Mouse (Mus musculus) heart, embryonic 12.5 days (tissue): ENCODE measurements around the gene Arid3b. TPM values are rescaled to one million over a fixed set of nuclear protein-coding genes. Genes with fewer than 3 reads are reported as not detected.

ENCODE experiments used
- ATAC-seq: fragments of 200-750 bp; cut with Nextera tagmentation; 2 replicates; pipeline ENCODE4 v1.8.0; 2017; ENCODE audit warnings: moderate TSS enrichment, moderate library complexity; ENCODE audit not compliant: insufficient number of reproducible peaks, low FRiP score
- H3K27ac ChIP-seq: fragments of 300-500 bp; sonication (generic); 2 replicates; pipeline ENCODE4 v1.5.1; 2016; ENCODE audit warnings: mild to moderate bottlenecking, moderate library complexity; ENCODE audit not compliant: poor library complexity, severe bottlenecking
- H3K27me3 ChIP-seq: fragments of 300-500 bp; sonication (generic); replicated peaks from 2 replicates; pipeline ENCODE4 v1.6.1; 2016; ENCODE audit warnings: mild to moderate bottlenecking, moderate library complexity
- H3K36me3 ChIP-seq: fragments of 300-500 bp; sonication (generic); 2 replicates; pipeline ENCODE4 v1.6.1; 2016; ENCODE audit warnings: mild to moderate bottlenecking, moderate library complexity
- H3K4me1 ChIP-seq: fragments of 300-500 bp; sonication (generic); replicated peaks from 2 replicates; pipeline ENCODE4 v1.6.1; 2016; ENCODE audit warnings: mild to moderate bottlenecking
- H3K4me2 ChIP-seq: fragments of 300-500 bp; sonication (generic); 2 replicates; pipeline ENCODE4 v1.6.1; 2016; ENCODE audit warnings: mild to moderate bottlenecking, moderate library complexity
- H3K4me3 ChIP-seq: fragments of 300-500 bp; sonication (generic); 2 replicates; pipeline ENCODE4 v1.5.1; 2016; ENCODE audit warnings: mild to moderate bottlenecking
- H3K9ac ChIP-seq: fragments of 300-500 bp; sonication (generic); 2 replicates; pipeline ENCODE4 v1.6.1; 2016; ENCODE audit warnings: mild to moderate bottlenecking, moderate library complexity
- H3K9me3 ChIP-seq: fragments of 300-500 bp; sonication (generic); replicated peaks from 2 replicates; pipeline ENCODE4 v1.6.1; 2016; ENCODE audit warnings: mild to moderate bottlenecking, moderate library complexity
- WGBS: fragments of 180-500 bp; shearing (Covaris S2); methylation state at CpG from one replicate; pipeline ENCODE4 v1.1.7; 2016; 5-methylcytosine and 5-hydroxymethylcytosine counted together
- polyA plus RNA-seq: library from polyadenylated mRNA; unstranded; fragments of >200 nt; fragmentation: Nextera tagmentation; extraction: Ambion mirVana; gene quantifications from 2 replicates; pipeline ENCODE4 v1.2.1, GENCODE M21; 2016

Arid3b gene
- polyA plus RNA-seq, 1 experiment from 2014 or later = 27.0 TPM

- Histone ChIP-seq H3K9me3 (no peaks in the 10 kb centered on the region), H3K4me3 (no peak overlapping the region), H3K27ac (no peak overlapping the region), H3K36me3 (0 out of 2 replicates have a peak, but pooled peaks cover 3% of the 10 kb centered on the region), H3K4me1 (peaks cover 52% of the 10 kb centered on the region), H3K9ac (no peak overlapping the region), H3K27me3 (no peaks in the 10 kb centered on the region), H3K4me2 (no peak overlapping the region)
- 87% methylated on average over 1 of the region's 1 CpGs for WGBS
- no peak for ATAC-seq
Measured at GRCm38 (mm10) chr9:57823397-57823796, 13.2 kb downstream of the Arid3b start.

GRCm38 (mm10) chr9:57822812-57823211, 13.8 kb downstream of the Arid3b start:
- Histone ChIP-seq H3K9ac (no peak overlapping the region), H3K9me3 (no peaks in the 10 kb centered on the region), H3K27ac (no peak overlapping the region), H3K4me2 (peak overlapping the region; percentile 28), H3K36me3 (0 out of 2 replicates have a peak, but pooled peaks cover 3% of the 10 kb centered on the region), H3K4me1 (peaks cover 53% of the 10 kb centered on the region), H3K27me3 (no peaks in the 10 kb centered on the region), H3K4me3 (no peak overlapping the region)
- ATAC-seq = no peak
- WGBS = 56% methylated on average over 13 of the region's 13 CpGs

GRCm38 (mm10) chr9:57820186-57821080, 16.2 kb downstream of the Arid3b start:
- 38% methylated on average over 16 of the region's 16 CpGs for WGBS
- peak overlapping the region; percentile 53 for H3K9ac ChIP-seq
- H3K36me3 ChIP-seq = no peaks in the 10 kb centered on the region
- no peaks in the 10 kb centered on the region for H3K9me3 ChIP-seq
- peaks cover 62% of the 10 kb centered on the region for H3K4me1 ChIP-seq
- H3K4me2 ChIP-seq = peak overlapping the region; percentile 33; the same call in 1 of the 2 replicates
- ATAC-seq = no peak
- no peak overlapping the region for H3K4me3 ChIP-seq
- peak overlapping the region; percentile 60; the same call in 1 of the 2 replicates for H3K27ac ChIP-seq
- no peaks in the 10 kb centered on the region for H3K27me3 ChIP-seq

- H3K9me3 ChIP-seq = no peaks in the 10 kb centered on the region
- peak overlapping the region; percentile 92 for H3K27ac ChIP-seq
- H3K4me1 ChIP-seq = peaks cover 88% of the 10 kb centered on the region
- peak overlapping the region; percentile 27; the same call in 1 of the 2 replicates for H3K4me3 ChIP-seq
- H3K27me3 ChIP-seq = no peaks in the 10 kb centered on the region
- ATAC-seq = peak; percentile 55; the same call in 1 of the 2 replicates
- H3K4me2 ChIP-seq = peak overlapping the region; percentile 64
- H3K9ac ChIP-seq = peak overlapping the region; percentile 52; the same call in 1 of the 2 replicates
- WGBS = 11% methylated on average over 6 of the region's 6 CpGs
- no peaks in the 10 kb centered on the region for H3K36me3 ChIP-seq
Measured at GRCm38 (mm10) chr9:57817220-57817667, 19.3 kb downstream of the Arid3b start.

GRCm38 (mm10) chr9:57814866-57815265, 21.7 kb downstream of the Arid3b start:
- Histone ChIP-seq H3K4me3 (no peak overlapping the region), H3K9ac (no peak overlapping the region), H3K4me2 (no peak overlapping the region), H3K27me3 (no peaks in the 10 kb centered on the region), H3K4me1 (peaks cover 91% of the 10 kb centered on the region), H3K36me3 (no peaks in the 10 kb centered on the region), H3K27ac (no peak overlapping the region; the same call in 1 of the 2 replicates), H3K9me3 (no peaks in the 10 kb centered on the region)
- 23% methylated on average over 3 of the region's 3 CpGs for WGBS
- no peak for ATAC-seq

- 39% methylated on average over 1 of the region's 1 CpGs for WGBS
- Histone ChIP-seq H3K36me3 (peaks cover 7% of the 10 kb centered on the region; the same call in 1 of the 2 replicates), H3K4me1 (peaks cover 94% of the 10 kb centered on the region), H3K27me3 (no peaks in the 10 kb centered on the region), H3K27ac (peak overlapping the region; percentile 52; the same call in 1 of the 2 replicates), H3K4me2 (peak overlapping the region; percentile 29; the same call in 1 of the 2 replicates), H3K4me3 (no peak overlapping the region), H3K9me3 (no peaks in the 10 kb centered on the region), H3K9ac (no peak overlapping the region)
- no peak for ATAC-seq
Measured at GRCm38 (mm10) chr9:57814014-57814413, 22.6 kb downstream of the Arid3b start.

- H3K9ac ChIP-seq = 0 out of 2 replicates have a peak overlapping the region, but pooled peaks have one; percentile 29
- peaks cover 93% of the 10 kb centered on the region for H3K4me1 ChIP-seq
- H3K36me3 ChIP-seq = peaks cover 7% of the 10 kb centered on the region; the same call in 1 of the 2 replicates
- no peak overlapping the region for H3K4me2 ChIP-seq
- H3K9me3 ChIP-seq = no peaks in the 10 kb centered on the region
- ATAC-seq = 0 out of 2 replicates have a peak, but pooled peaks have one; percentile 18
- WGBS = 23% methylated on average over 8 of the region's 8 CpGs
- H3K4me3 ChIP-seq = no peak overlapping the region
- H3K27me3 ChIP-seq = no peaks in the 10 kb centered on the region
- peak overlapping the region; percentile 67 for H3K27ac ChIP-seq
Measured at GRCm38 (mm10) chr9:57811793-57812733, 24.5 kb downstream of the Arid3b start.

GRCm38 (mm10) chr9:57810691-57811090, 25.9 kb downstream of the Arid3b start:
- Histone ChIP-seq H3K27ac (no peak overlapping the region), H3K27me3 (no peaks in the 10 kb centered on the region), H3K36me3 (peaks cover 7% of the 10 kb centered on the region; the same call in 1 of the 2 replicates), H3K4me1 (peaks cover 93% of the 10 kb centered on the region), H3K9me3 (no peaks in the 10 kb centered on the region), H3K4me3 (no peak overlapping the region), H3K9ac (no peak overlapping the region), H3K4me2 (no peak overlapping the region)
- 79% methylated on average over 3 of the region's 3 CpGs for WGBS
- no peak for ATAC-seq

GRCm38 (mm10) chr9:57808771-57809310, 27.8 kb downstream of the Arid3b start:
- WGBS = 65% methylated on average over 5 of the region's 5 CpGs
- H3K36me3 ChIP-seq = peaks cover 7% of the 10 kb centered on the region; the same call in 1 of the 2 replicates
- peak overlapping the region; percentile 0 for H3K27ac ChIP-seq
- no peak overlapping the region for H3K4me3 ChIP-seq
- H3K27me3 ChIP-seq = no peaks in the 10 kb centered on the region
- no peak overlapping the region for H3K4me2 ChIP-seq
- H3K4me1 ChIP-seq = peaks cover 91% of the 10 kb centered on the region
- no peaks in the 10 kb centered on the region for H3K9me3 ChIP-seq
- H3K9ac ChIP-seq = no peak overlapping the region
- ATAC-seq = no peak

GRCm38 (mm10) chr9:57807174-57807651, 29.4 kb downstream of the Arid3b start:
- Histone ChIP-seq H3K4me1 (peaks cover 91% of the 10 kb centered on the region), H3K27ac (no peak overlapping the region), H3K9me3 (no peaks in the 10 kb centered on the region), H3K4me3 (no peak overlapping the region), H3K36me3 (peaks cover 7% of the 10 kb centered on the region; the same call in 1 of the 2 replicates), H3K9ac (no peak overlapping the region), H3K27me3 (no peaks in the 10 kb centered on the region), H3K4me2 (no peak overlapping the region)
- no peak for ATAC-seq
- WGBS = 56% methylated on average over 4 of the region's 4 CpGs
